Mouse (Mus musculus) stomach, embryonic 15.5 days (tissue): ENCODE results near the gene Plscr3. TPM values are rescaled to one million over a fixed set of nuclear protein-coding genes. Genes with fewer than 3 reads are reported as not detected.

Experiments used
- ATAC-seq: fragments of 200-750 bp; cut with Nextera tagmentation; 2 replicates; pipeline ENCODE4 v1.8.0; 2017; ENCODE audit warnings: low read depth, moderate number of reproducible peaks, moderate TSS enrichment; ENCODE audit not compliant: insufficient read depth, low FRiP score
- H3K27ac ChIP-seq: fragments of 300-500 bp; sonication (generic); 2 replicates; pipeline ENCODE4 v1.5.1; 2015; ENCODE audit warnings: mild to moderate bottlenecking, inconsistent platforms
- H3K27me3 ChIP-seq: fragments of 300-500 bp; sonication (generic); replicated peaks from 2 replicates; pipeline ENCODE4 v1.6.1; 2015; ENCODE audit warnings: inconsistent platforms
- H3K36me3 ChIP-seq: fragments of 300-500 bp; sonication (generic); 2 replicates; pipeline ENCODE4 v1.6.1; 2015; ENCODE audit warnings: inconsistent platforms
- H3K4me1 ChIP-seq: fragments of 300-500 bp; sonication (generic); 2 replicates; pipeline ENCODE4 v1.6.1; 2015; ENCODE audit warnings: inconsistent platforms
- H3K4me2 ChIP-seq: fragments of 300-500 bp; sonication (generic); 2 replicates; pipeline ENCODE4 v1.6.1; 2015; ENCODE audit warnings: mild to moderate bottlenecking, inconsistent platforms
- H3K4me3 ChIP-seq: fragments of 300-500 bp; sonication (generic); replicated peaks from 2 replicates; pipeline ENCODE4 v1.5.1; 2015; ENCODE audit warnings: inconsistent platforms
- H3K9ac ChIP-seq: fragments of 300-500 bp; sonication (generic); 2 replicates; pipeline ENCODE4 v1.6.1; 2015; ENCODE audit warnings: inconsistent platforms
- H3K9me3 ChIP-seq: fragments of 300-500 bp; sonication (generic); 2 replicates; pipeline ENCODE4 v1.6.1; 2016; ENCODE audit warnings: inconsistent platforms
- WGBS: fragments of 180-500 bp; shearing (Covaris S2); methylation state at CpG from one replicate; pipeline ENCODE4 v1.1.7; 2015; 5-methylcytosine and 5-hydroxymethylcytosine counted together
- polyA plus RNA-seq: library from polyadenylated mRNA; unstranded; fragments of >200 nt; fragmentation: Nextera tagmentation; extraction: Ambion mirVana; gene quantifications from 2 replicates; pipeline ENCODE4 v1.2.1, GENCODE M21; 2015

The Plscr3 gene
- 80.8 and 81.3 TPM in 2 replicates for polyA plus RNA-seq

GRCm38 (mm10) chr11:69846198-69846680 is at the start of gene Plscr3:
Plscr3 (plus strand) TSS chr11:69846376.
- H3K4me3 ChIP-seq, result peak within 1 kb of the TSS; percentile 72
- under 1% methylated on average over 38 of the region's 38 CpGs for WGBS
- no peaks in the 10 kb centered on the region for H3K27me3 ChIP-seq
- peak; percentile 92 for ATAC-seq
- H3K4me2 ChIP-seq, result peak within 1 kb of the TSS; percentile 84
- peaks cover 20% of the 10 kb centered on the region for H3K4me1 ChIP-seq
- peak within 1 kb of the TSS; percentile 59 for H3K9ac ChIP-seq
- peaks cover 33% of the 10 kb centered on the region for H3K36me3 ChIP-seq
- peak within 1 kb of the TSS; percentile 93 for H3K27ac ChIP-seq
- H3K9me3 ChIP-seq, result no peaks in the 10 kb centered on the region

- H3K4me1 ChIP-seq, result peaks cover 41% of the 10 kb centered on the region
- ATAC-seq, result no peak
- no peaks in the 10 kb centered on the region for H3K36me3 ChIP-seq
- no peak overlapping the region for H3K27ac ChIP-seq
- no peaks in the 10 kb centered on the region for H3K27me3 ChIP-seq
- no peak overlapping the region for H3K9ac ChIP-seq
- no peaks in the 10 kb centered on the region for H3K9me3 ChIP-seq
- H3K4me2 ChIP-seq, result no peak overlapping the region
- WGBS, result 72% methylated on average over 7 of the region's 7 CpGs
- H3K4me3 ChIP-seq, result no peak overlapping the region
Measured at GRCm38 (mm10) chr11:69797924-69798323, 48.3 kb upstream of the Plscr3 start.

GRCm38 (mm10) chr11:69799394-69800137 is 46.6 kb upstream of the Plscr3 start:
- ATAC-seq, result no peak
- H3K4me2 ChIP-seq, result peak overlapping the region; percentile 98
- H3K27me3 ChIP-seq, result peaks cover 2% of the 10 kb centered on the region; the same call in 1 of the 2 replicates
- H3K9me3 ChIP-seq, result no peaks in the 10 kb centered on the region
- 25% methylated on average over 12 of the region's 12 CpGs for WGBS
- peak overlapping the region; percentile 76 for H3K27ac ChIP-seq
- H3K4me3 ChIP-seq, result no peak overlapping the region; the same call in 1 of the 2 replicates
- H3K4me1 ChIP-seq, result peaks cover 57% of the 10 kb centered on the region
- H3K9ac ChIP-seq, result no peak overlapping the region
- H3K36me3 ChIP-seq, result no peaks in the 10 kb centered on the region

- Histone ChIP-seq H3K4me1 (peaks cover 59% of the 10 kb centered on the region), H3K9ac (no peak overlapping the region), H3K27ac (peak overlapping the region; percentile 76), H3K4me2 (peak overlapping the region; percentile 98), H3K27me3 (peaks cover 6% of the 10 kb centered on the region; the same call in 1 of the 2 replicates), H3K36me3 (no peaks in the 10 kb centered on the region), H3K4me3 (peak overlapping the region; percentile 56), H3K9me3 (no peaks in the 10 kb centered on the region)
- no peak for ATAC-seq
- WGBS, result 2% methylated on average over 11 of the region's 11 CpGs
Measured at GRCm38 (mm10) chr11:69800138-69800391, 46.1 kb upstream of the Plscr3 start.

- peak overlapping the region; percentile 98 for H3K4me2 ChIP-seq
- peak overlapping the region; percentile 56 for H3K4me3 ChIP-seq
- H3K4me1 ChIP-seq, result peaks cover 58% of the 10 kb centered on the region
- ATAC-seq, result peak; percentile 34; the same call in 1 of the 2 replicates
- peak overlapping the region; percentile 46 for H3K9ac ChIP-seq
- 1% methylated on average over 36 of the region's 36 CpGs for WGBS
- no peaks in the 10 kb centered on the region for H3K9me3 ChIP-seq
- peak overlapping the region; percentile 76 for H3K27ac ChIP-seq
- peaks cover 6% of the 10 kb centered on the region; the same call in 1 of the 2 replicates for H3K27me3 ChIP-seq
- no peaks in the 10 kb centered on the region for H3K36me3 ChIP-seq
Measured at GRCm38 (mm10) chr11:69800392-69801197, 45.6 kb upstream of the Plscr3 start.

GRCm38 (mm10) chr11:69801379-69801977 is 44.7 kb upstream of the Plscr3 start, which contains the start of gene Fgf11:
Fgf11 (minus strand) TSS chr11:69801857.
- Histone ChIP-seq H3K4me3 (peak within 1 kb of the TSS; percentile 56), H3K9ac (peak within 1 kb of the TSS; percentile 60), H3K4me2 (peak within 1 kb of the TSS; percentile 98), H3K36me3 (no peaks in the 10 kb centered on the region), H3K9me3 (no peaks in the 10 kb centered on the region), H3K4me1 (peaks cover 58% of the 10 kb centered on the region), H3K27ac (peak within 1 kb of the TSS; percentile 76), H3K27me3 (peaks cover 6% of the 10 kb centered on the region; the same call in 1 of the 2 replicates)
- 2% methylated on average over 33 of the region's 33 CpGs for WGBS
- no peak for ATAC-seq

GRCm38 (mm10) chr11:69802648-69803105 is 43.5 kb upstream of the Plscr3 start:
- ATAC-seq, result 0 out of 2 replicates have a peak, but pooled peaks have one; percentile 27
- peak overlapping the region; percentile 61 for H3K27ac ChIP-seq

GRCm38 (mm10) chr11:69803328-69803727 is 42.8 kb upstream of the Plscr3 start:
- H3K27me3 ChIP-seq, result peaks cover 6% of the 10 kb centered on the region; the same call in 1 of the 2 replicates
- H3K9me3 ChIP-seq, result no peaks in the 10 kb centered on the region
- peak overlapping the region; percentile 56 for H3K4me3 ChIP-seq
- peak overlapping the region; percentile 98 for H3K4me2 ChIP-seq
- 2% methylated on average over 12 of the region's 12 CpGs for WGBS
- no peaks in the 10 kb centered on the region for H3K36me3 ChIP-seq
- H3K4me1 ChIP-seq, result peaks cover 58% of the 10 kb centered on the region
- peak overlapping the region; percentile 39; the same call in 1 of the 2 replicates for H3K9ac ChIP-seq
- peak overlapping the region; percentile 61; the same call in 1 of the 2 replicates for H3K27ac ChIP-seq
- 0 out of 2 replicates have a peak, but pooled peaks have one; percentile 9 for ATAC-seq

More at GRCm38 (mm10) chr11:69802648-69803105, 43.5 kb upstream of the Plscr3 start:
- peaks cover 58% of the 10 kb centered on the region for H3K4me1 ChIP-seq
- 0% methylated on average over 33 of the region's 33 CpGs for WGBS
- no peaks in the 10 kb centered on the region for H3K36me3 ChIP-seq
- no peaks in the 10 kb centered on the region for H3K9me3 ChIP-seq
- H3K4me3 ChIP-seq, result peak overlapping the region; percentile 56
- H3K4me2 ChIP-seq, result peak overlapping the region; percentile 98
- H3K9ac ChIP-seq, result peak overlapping the region; percentile 60
- peaks cover 6% of the 10 kb centered on the region; the same call in 1 of the 2 replicates for H3K27me3 ChIP-seq

GRCm38 (mm10) chr11:69803786-69804651 is 42.2 kb upstream of the Plscr3 start:
- Histone ChIP-seq H3K9ac (peak overlapping the region; percentile 39; the same call in 1 of the 2 replicates), H3K4me1 (peaks cover 58% of the 10 kb centered on the region), H3K27me3 (peaks cover 6% of the 10 kb centered on the region; the same call in 1 of the 2 replicates), H3K4me2 (peak overlapping the region; percentile 98), H3K36me3 (no peaks in the 10 kb centered on the region), H3K4me3 (peak overlapping the region; percentile 56), H3K9me3 (no peaks in the 10 kb centered on the region), H3K27ac (peak overlapping the region; percentile 61; the same call in 1 of the 2 replicates)
- ATAC-seq, result peak; percentile 48
- WGBS, result 2% methylated on average over 60 of the region's 60 CpGs

GRCm38 (mm10) chr11:69804652-69804940 is 41.6 kb upstream of the Plscr3 start:
- Histone ChIP-seq H3K27me3 (peaks cover 6% of the 10 kb centered on the region; the same call in 1 of the 2 replicates), H3K9ac (no peak overlapping the region; the same call in 1 of the 2 replicates), H3K27ac (no peak overlapping the region; the same call in 1 of the 2 replicates), H3K9me3 (no peaks in the 10 kb centered on the region), H3K4me3 (peak overlapping the region; percentile 56), H3K36me3 (no peaks in the 10 kb centered on the region), H3K4me1 (peaks cover 52% of the 10 kb centered on the region), H3K4me2 (peak overlapping the region; percentile 98)
- no peak for ATAC-seq
- WGBS, result 10% methylated on average over 12 of the region's 12 CpGs
